Mouse (Mus musculus) heart, adult 2 months (tissue): ENCODE data around the gene D330020A13Rik. TPM values are rescaled to one million over a fixed set of nuclear protein-coding genes. Genes with fewer than 3 reads are reported as not detected.
A peak's percentile ranks its signal among the peaks of the same experiment; 100 is the strongest.

ENCODE experiments used
- DNase-seq, 2 experiments: peaks; one replicate each; pipeline ENCODE4 v3.0.0; 2021
- H3K27ac ChIP-seq: fragments of 200-600 bp; 2 replicates; pipeline ENCODE4 v1.8.1; 2022
- H3K27me3 ChIP-seq: fragments of 200-500 bp; 2 replicates; pipeline ENCODE4 v1.6.1; 2012; ENCODE audit warnings: mild to moderate bottlenecking, low read length, inconsistent platforms, mixed read lengths; ENCODE audit not compliant: control insufficient read depth, insufficient read depth
- H3K36me3 ChIP-seq: fragments of 200-500 bp; 2 replicates; pipeline ENCODE4 v1.6.1; 2012; ENCODE audit warnings: low read length, inconsistent platforms; ENCODE audit not compliant: control insufficient read depth, insufficient read depth
- H3K4me1 ChIP-seq: fragments of 200-500 bp; 2 replicates; pipeline ENCODE4 v1.6.1; 2011; ENCODE audit warnings: low read length; ENCODE audit not compliant: control insufficient read depth, insufficient read depth
- H3K4me3 ChIP-seq: fragments of 200-600 bp; 2 replicates; pipeline ENCODE4 v1.8.1; 2022
- H3K79me2 ChIP-seq: fragments of 200-500 bp; replicated peaks from 2 replicates; pipeline ENCODE4 v1.6.1; 2012; ENCODE audit warnings: mild to moderate bottlenecking, inconsistent platforms, low read length, moderate library complexity, mixed read lengths; ENCODE audit not compliant: control insufficient read depth, insufficient read depth
- H3K9ac ChIP-seq: fragments of 200-500 bp; 2 replicates; pipeline ENCODE4 v1.6.1; 2012; ENCODE audit warnings: low read depth, mild to moderate bottlenecking, control low read depth, inconsistent platforms, low read length, mixed read lengths
- CTCF ChIP-seq: fragments of 200-600 bp; IDR thresholded peaks from 2 replicates; pipeline ENCODE4 v1.8.1; 2022; ENCODE audit warnings: antibody characterized with exemption, mild to moderate bottlenecking, moderate library complexity
- EP300 ChIP-seq: fragments of 200-500 bp; IDR thresholded peaks from 2 replicates; pipeline ENCODE4 v1.6.1; 2011; ENCODE audit warnings: low read depth, low read length, control low read depth; ENCODE audit not compliant: insufficient read depth
- POLR2A ChIP-seq: fragments of 200-500 bp; IDR thresholded peaks from 2 replicates; pipeline ENCODE4 v1.6.1; 2011; ENCODE audit warnings: mild to moderate bottlenecking, low read depth, low read length, control low read depth; ENCODE audit not compliant: insufficient read depth
- WGBS: fragments of 180-500 bp; shearing (Covaris S2); methylation state at CpG from one replicate; pipeline ENCODE4 v1.1.7; 2018; 5-methylcytosine and 5-hydroxymethylcytosine counted together
- intact Hi-C: fragments of 180-260 bp; cut with DNase I; formaldehyde crosslinking; loops from one replicate; pipeline ENCODE4 v1.15.1; 2025
- polyA plus RNA-seq: library from polyadenylated mRNA; depleted of rRNA; stranded (reverse); fragments of >200 nt; gene quantifications from 2 replicates; pipeline ENCODE4 v1.2.3, GENCODE M21; 2012; rRNA removed
- total RNA-seq, 2 experiments: library from RNA; stranded (reverse); gene quantifications; 2 replicates each; pipeline ENCODE4 v1.2.3; 2021

D330020A13Rik gene
- total and polyA plus RNA-seq, 3 experiments: not detected

- peak in 1 of 2 experiments; percentile 6 for DNase-seq
- WGBS: 71% methylated on average over 9 of the region's 9 CpGs
- intact Hi-C loops: no loop called here
- TF ChIP-seq POLR2A (no peak), EP300 (no peak)
- no peak overlapping the region for H3K4me3 ChIP-seq
- no peak overlapping the region for H3K27ac ChIP-seq
- no peaks in the 10 kb centered on the region for H3K79me2 ChIP-seq
- no peaks in the 10 kb centered on the region for H3K27me3 ChIP-seq
- H3K36me3 ChIP-seq: no peaks in the 10 kb centered on the region
- H3K9ac ChIP-seq: no peak overlapping the region
- H3K4me1 ChIP-seq: no peaks in the 10 kb centered on the region
Measured at GRCm38 (mm10) chr6:120319129-120319528, 25.0 kb downstream of the D330020A13Rik start.

GRCm38 (mm10) chr6:120320369-120320768 is 26.2 kb downstream of the D330020A13Rik start:
- Histone ChIP-seq H3K4me3 (no peak overlapping the region), H3K9ac (no peak overlapping the region), H3K4me1 (no peaks in the 10 kb centered on the region), H3K79me2 (no peaks in the 10 kb centered on the region), H3K36me3 (no peaks in the 10 kb centered on the region), H3K27me3 (no peaks in the 10 kb centered on the region), H3K27ac (no peak overlapping the region)
- intact Hi-C loops: loop anchor here (10.0 kb wide), 1 partner anchor 526 kb away; no protein-coding TSS in a partner anchor
- 47% methylated on average over 2 of the region's 2 CpGs for WGBS
- DNase-seq: no peak
- TF ChIP-seq CTCF (no peak), POLR2A (no peak), EP300 (no peak)

GRCm38 (mm10) chr6:120324295-120324927 is 30.2 kb downstream of the D330020A13Rik start:
- H3K36me3 ChIP-seq: no peaks in the 10 kb centered on the region
- peak; percentile 42 to 54 for DNase-seq

GRCm38 (mm10) chr6:120332351-120332750 is 38.2 kb downstream of the D330020A13Rik start:
- Histone ChIP-seq H3K36me3 (no peaks in the 10 kb centered on the region; the same call in 1 of the 2 replicates), H3K27ac (no peak overlapping the region), H3K79me2 (no peaks in the 10 kb centered on the region), H3K27me3 (no peaks in the 10 kb centered on the region), H3K9ac (no peak overlapping the region), H3K4me3 (no peak overlapping the region), H3K4me1 (no peaks in the 10 kb centered on the region)
- no peak for DNase-seq
- 77% methylated on average over 2 of the region's 2 CpGs for WGBS
- intact Hi-C loops: no loop called here
- TF ChIP-seq POLR2A (no peak), CTCF (peak; percentile 53)

More at GRCm38 (mm10) chr6:120324295-120324927, 30.2 kb downstream of the D330020A13Rik start:
- no peak overlapping the region for H3K4me3 ChIP-seq
- H3K27ac ChIP-seq: no peak overlapping the region
- 30% methylated on average over 6 of the region's 6 CpGs for WGBS
- H3K79me2 ChIP-seq: no peaks in the 10 kb centered on the region
- no peaks in the 10 kb centered on the region for H3K27me3 ChIP-seq
- H3K4me1 ChIP-seq: no peaks in the 10 kb centered on the region
- intact Hi-C loops: loop anchor here (1.0 to 10.0 kb wide), 2 partner anchors 102 to 530 kb away; no protein-coding TSS in a partner anchor
- no peak for TF ChIP-seq POLR2A
- peak; percentile 99 for TF ChIP-seq CTCF
- H3K9ac ChIP-seq: no peak overlapping the region

GRCm38 (mm10) chr6:120343992-120344391 is 49.8 kb downstream of the D330020A13Rik start:
- H3K4me1 ChIP-seq: no peaks in the 10 kb centered on the region
- no peak for DNase-seq
- no peak overlapping the region for H3K4me3 ChIP-seq
- no peak overlapping the region for H3K9ac ChIP-seq
- H3K27me3 ChIP-seq: no peaks in the 10 kb centered on the region
- intact Hi-C loops: no loop called here
- no peak overlapping the region for H3K27ac ChIP-seq
- no peak for TF ChIP-seq EP300
- TF ChIP-seq CTCF: no peak
- TF ChIP-seq POLR2A: no peak
- H3K36me3 ChIP-seq: no peaks in the 10 kb centered on the region; the same call in 1 of the 2 replicates
- no peaks in the 10 kb centered on the region for H3K79me2 ChIP-seq
- WGBS: 33% methylated on average over 1 of the region's 1 CpGs

Other genes with a start within 250 kb of the D330020A13Rik start
- not detected for gene Ninj2, start 201.0 kb upstream of the D330020A13Rik start, total RNA-seq
- gene Ninj2, start 201.0 kb upstream of the D330020A13Rik start, polyA plus RNA-seq: not detected in 2 replicates
- under 1 TPM; 0.20 to 0.29 TPM for gene B4galnt3, start 195 bp downstream of the D330020A13Rik start, total RNA-seq
- 0.20 and 0.26 TPM in 2 replicates for gene B4galnt3, start 195 bp downstream of the D330020A13Rik start, polyA plus RNA-seq
- 10 to 100 TPM; 27.6 to 28.8 TPM for gene Kdm5a, start 69.8 kb downstream of the D330020A13Rik start, total RNA-seq
- 3.4 and 6.5 TPM in 2 replicates for gene Kdm5a, start 69.8 kb downstream of the D330020A13Rik start, polyA plus RNA-seq
- 1 to 10 TPM; 3.7 to 4.0 TPM for gene Ccdc77, start 70.0 kb downstream of the D330020A13Rik start, total RNA-seq
- 2.6 and 6.6 TPM in 2 replicates for gene Ccdc77, start 70.0 kb downstream of the D330020A13Rik start, polyA plus RNA-seq
- 1 to 10 TPM; 2.1 to 2.4 TPM for gene Il17ra, start 168.9 kb downstream of the D330020A13Rik start, total RNA-seq
- 5.4 and 5.9 TPM in 2 replicates for gene Il17ra, start 168.9 kb downstream of the D330020A13Rik start, polyA plus RNA-seq
- gene Tmem121b, start 199.4 kb downstream of the D330020A13Rik start, total RNA-seq: not detected
- gene Tmem121b, start 199.4 kb downstream of the D330020A13Rik start, polyA plus RNA-seq: not detected in 2 replicates
- gene Hdhd5, start 237.0 kb downstream of the D330020A13Rik start, total RNA-seq: 10 to 100 TPM; 17.1 to 18.4 TPM
- gene Hdhd5, start 237.0 kb downstream of the D330020A13Rik start, polyA plus RNA-seq: 29.9 and 38.7 TPM in 2 replicates